Comparison of ENCODE assay signal across 17 mouse cellular contexts in genomic region chr4:150295966-150296365, GRCm38 (mm10). TPM values are rescaled to one million over a fixed set of nuclear protein-coding genes. Genes with fewer than 3 reads are reported as not detected.
DNase-seq lines count a peak whose midpoint lies in the region; ATAC-seq and TF ChIP-seq lines count a peak whose summit lies in the region.
"Had no signal": no experiment of that assay in that cellular context is flagged by ENCODE, and none has a peak within 500 bp of the region (broad histone marks: within the 10 kb centered on the region; RNA-seq: fewer than 3 reads in every experiment).

No protein-coding gene starts in this region.

- H3K27ac ChIP-seq in lung, embryonic 14.5 days (ENCODE audit: low read depth), result no peak overlapping the region
- no peak overlapping the region for H3K27ac ChIP-seq in MEL (ENCODE audit: control insufficient read depth, low read depth, low read length)
- H3K27ac ChIP-seq: embryonic facial prominence, embryonic 15.5 days; forebrain, embryonic 12.5 days; heart, embryonic 10.5 days; hindbrain, postnatal 0 days; midbrain, embryonic 10.5 days had no signal

- peak; percentile 83 for DNase-seq in heart, adult 11 months
- DNase-seq in heart, adult 8-10 months (ENCODE audit: low spot score), result no peak
- no peak for DNase-seq in lung, embryonic 14.5 days
- no peak for DNase-seq in lung, adult 18-20 months
- DNase-seq in MEL (ENCODE audit: low read depth, low spot score), result peak; percentile 59
- DNase-seq in ovary, adult 18-20 months (ENCODE audit: low spot score), result no peak
- DNase-seq in frontal cortex, adult 2 months (ENCODE audit: extremely low spot score in 1 of 2, low spot score in 1 of 2), result no peak
- DNase-seq: adrenal gland, postnatal 14 days; B cell, adult 2 months; cerebellum, postnatal 36 days; kidney, postnatal 10 days had no signal

- TF ChIP-seq EP300 in MEL (IDR thresholded peaks at IDR 0.05; ENCODE audit: low read depth in 1 of 2, low read length in 2 of 2), result no peak

- TF ChIP-seq POLR2A in MEL (IDR thresholded peaks at IDR 0.05; ENCODE audit: control insufficient read depth in 1 of 2, insufficient read depth in 1 of 2, low read depth in 1 of 2, low read length in 2 of 2, poor library complexity in 1 of 2), result no peak

- H3K4me2 ChIP-seq in lung, embryonic 14.5 days, result no peak overlapping the region
- H3K4me2 ChIP-seq: embryonic facial prominence, embryonic 15.5 days; forebrain, embryonic 12.5 days had no signal

- no peaks in the 10 kb centered on the region for H3K4me1 ChIP-seq in lung, embryonic 14.5 days (ENCODE audit: insufficient read depth)
- H3K4me1 ChIP-seq in MEL (ENCODE audit: control insufficient read depth in 1 of 2, insufficient read depth in 2 of 2, low read length in 2 of 2), result peaks cover 0 to 14% of the 10 kb centered on the region in 2 experiments
- H3K4me1 ChIP-seq: embryonic facial prominence, embryonic 15.5 days; forebrain, embryonic 12.5 days; heart, embryonic 10.5 days; midbrain, embryonic 10.5 days had no signal

- no peak overlapping the region for H3K4me3 ChIP-seq in lung, embryonic 14.5 days (ENCODE audit: low read depth, low read length)
- no peak overlapping the region for H3K4me3 ChIP-seq in MEL (ENCODE audit: control insufficient read depth in 1 of 2, insufficient read depth in 1 of 2, low read depth in 2 of 2, low read length in 2 of 2)
- H3K4me3 ChIP-seq: embryonic facial prominence, embryonic 15.5 days; forebrain, embryonic 12.5 days; heart, embryonic 10.5 days; midbrain, embryonic 10.5 days had no signal

- TF ChIP-seq RAD21 in MEL (IDR thresholded peaks at IDR 0.05; ENCODE audit: low read depth, low read length), result peak; percentile 37

- H3K9ac ChIP-seq in lung, embryonic 14.5 days, result no peak overlapping the region
- H3K9ac ChIP-seq in MEL (ENCODE audit: control insufficient read depth, low read depth, low read length, poor library complexity, severe bottlenecking), result no peak overlapping the region
- H3K9ac ChIP-seq: embryonic facial prominence, embryonic 15.5 days; forebrain, embryonic 12.5 days had no signal

- H3K9me3 ChIP-seq in lung, embryonic 14.5 days (ENCODE audit: low read depth, low read length), result no peaks in the 10 kb centered on the region
- no peaks in the 10 kb centered on the region for H3K9me3 ChIP-seq in MEL (replicated peaks; ENCODE audit: insufficient read depth, low read length)
- H3K9me3 ChIP-seq: embryonic facial prominence, embryonic 15.5 days; heart, embryonic 10.5 days had no signal

- WGBS in lung, embryonic 14.5 days, result 94% methylated on average over 7 of the region's 7 CpGs

- no peak for ATAC-seq in lung, embryonic 14.5 days (ENCODE audit: insufficient read depth)
- 0 out of 2 replicates have a peak, but pooled peaks have one; percentile 44 for ATAC-seq in neutrophil, adult 5-6 weeks (ENCODE audit: extremely low read depth, insufficient number of reproducible peaks, low FRiP score, poor library complexity, severe bottlenecking)
- ATAC-seq: hindbrain, postnatal 0 days had no signal

- H3K36me3 ChIP-seq in lung, embryonic 14.5 days (ENCODE audit: insufficient read depth), result 0 out of 2 replicates have a peak, but pooled peaks cover 4% of the 10 kb centered on the region
- peaks cover 0 to 10% of the 10 kb centered on the region in 2 experiments for H3K36me3 ChIP-seq in MEL (ENCODE audit: control insufficient read depth in 1 of 2, insufficient read depth in 2 of 2, low read length in 2 of 2)

- peaks cover 8% of the 10 kb centered on the region; the same call in 1 of the 2 replicates for H3K79me2 ChIP-seq in MEL (ENCODE audit: control insufficient read depth, insufficient read depth, low read length, poor library complexity)

- H3K27me3 ChIP-seq in lung, embryonic 14.5 days (ENCODE audit: insufficient read depth, low read length), result no peaks in the 10 kb centered on the region
- no peaks in the 10 kb centered on the region for H3K27me3 ChIP-seq in MEL (ENCODE audit: control insufficient read depth in 1 of 2, insufficient read depth in 2 of 2, low read length in 2 of 2)
- H3K27me3 ChIP-seq: embryonic facial prominence, embryonic 15.5 days; forebrain, embryonic 12.5 days had no signal

- peak; percentile 25; the same call in 1 of the 2 replicates for TF ChIP-seq CTCF in lung, embryonic 14.5 days (IDR thresholded peaks at IDR 0.05; ENCODE audit: low read depth)
- TF ChIP-seq CTCF in MEL (IDR thresholded peaks at IDR 0.05 in 2 of 3, conservative IDR thresholded peaks at IDR 0.05 in 1 of 3; ENCODE audit: control insufficient read depth in 1 of 3, insufficient read depth in 1 of 3, low read depth in 2 of 3, low read length in 3 of 3, poor library complexity in 1 of 3, severe bottlenecking in 1 of 3), result peak; percentile 32 to 56 (median 33)

TF ChIP-seq in MEL, 35 proteins besides CTCF, POLR2A, EP300 and RAD21:
- TF ChIP-seq ZMIZ1 (IDR thresholded peaks at IDR 0.05; ENCODE audit: low read depth, low read length), result 0 out of 2 replicates have a peak, but pooled peaks have one; percentile 24
- 0 out of 2 replicates have a peak, but pooled peaks have one; percentile 11 for TF ChIP-seq SIN3A (IDR thresholded peaks at IDR 0.05; ENCODE audit: low read length)
- peak; percentile 51 for TF ChIP-seq SMC3 (IDR thresholded peaks at IDR 0.05; ENCODE audit: low read depth, low read length)
- no peak for TF ChIP-seq ETS1 (IDR thresholded peaks at IDR 0.05; ENCODE audit: low read depth, low read length)
- TF ChIP-seq NRF1 (IDR thresholded peaks at IDR 0.05; ENCODE audit: insufficient read depth, low read depth, low read length, poor library complexity, severe bottlenecking), result no peak
- peak; percentile 37; the same call in 1 of the 2 replicates for TF ChIP-seq ZC3H11A (IDR thresholded peaks at IDR 0.05; ENCODE audit: low read depth, low read length)

RNA-seq across cellular contexts. Expression of gene Rere, which starts 14.5 kb away (rescaled TPM):
- 10 to 100 TPM; 34.8 to 57.6 (median 51.3) TPM for total RNA-seq in heart, adult 8-10 months (2022)
- 41.1 and 41.5 TPM in 2 replicates for polyA plus RNA-seq in lung, embryonic 14.5 days (2014; fragmentation: Nextera tagmentation; extraction: Ambion mirVana)
- 4.1 and 5.8 TPM in 2 replicates for total RNA-seq in MEL (2012; rRNA removed)
- 10 to 100 TPM in 1 of 2 experiments, not detected in 1; 31.8 TPM for polyA plus RNA-seq in MEL (2012; ENCODE audit: insufficient read depth in 1 of 2, insufficient read length in 2 of 2, low read depth in 1 of 2, low replicate concordance in 2 of 2, missing spikeins in 1 of 2)
- 59.2 and 59.4 TPM in 2 replicates for total RNA-seq in neutrophil, adult 5-6 weeks (2017)
- 64.4 and 66.1 TPM in 2 replicates for polyA plus RNA-seq in frontal cortex, adult 2 months (2012; rRNA removed)

RNA-seq across cellular contexts. Expression of gene Eno1, which starts 59.4 kb away (rescaled TPM):
- 100 to 1,000 TPM; 110 to 133 (median 121) TPM for total RNA-seq in heart, adult 8-10 months (2022)
- 1,829 and 1,952 TPM in 2 replicates for polyA plus RNA-seq in lung, embryonic 14.5 days (2014; fragmentation: Nextera tagmentation; extraction: Ambion mirVana)
- total RNA-seq in MEL (2012; rRNA removed), result 254 and 516 TPM in 2 replicates
- 1,000 to 10,000 TPM in 1 of 2 experiments, 100 to 1,000 TPM in 1; 737 to 5,492 TPM for polyA plus RNA-seq in MEL (2012; ENCODE audit: insufficient read depth in 1 of 2, insufficient read length in 2 of 2, low read depth in 1 of 2, low replicate concordance in 2 of 2, missing spikeins in 1 of 2)
- 334 and 375 TPM in 2 replicates for total RNA-seq in neutrophil, adult 5-6 weeks (2017)
- 979 and 1,007 TPM in 2 replicates for polyA plus RNA-seq in frontal cortex, adult 2 months (2012; rRNA removed)

Comparison
In these comparisons a context has a peak if more than half of its experiments do, and no peak if none do; other contexts are left out.
1. DNase-seq: peak in heart, adult 11 months (single experiment) and MEL (single experiment); none in heart, adult 8-10 months (single experiment), lung, embryonic 14.5 days (single experiment), lung, adult 18-20 months (0 of 2), ovary, adult 18-20 months (single experiment) and frontal cortex, adult 2 months (0 of 2).